Mouse (Mus musculus) liver, embryonic 13.5 days (tissue): ENCODE measurements around the gene Ube2q2. TPM values are rescaled to one million over a fixed set of nuclear protein-coding genes. Genes with fewer than 3 reads are reported as not detected.

Source experiments
- polyA plus RNA-seq: library from polyadenylated mRNA; unstranded; fragments of >200 nt; fragmentation: Nextera tagmentation; extraction: Ambion mirVana; gene quantifications from 2 replicates; pipeline ENCODE4 v1.2.1, GENCODE M21; 2015

Gene Ube2q2
- polyA plus RNA-seq, 1 experiment from 2014 or later: 15.6 TPM

Other genes starting within 250 kb of the Ube2q2 start
- 1.5 and 2.0 TPM in 2 replicates for gene Hykk, start 231.6 kb upstream of the Ube2q2 start, polyA plus RNA-seq
- 203 and 226 TPM in 2 replicates for gene Psma4, start 198.1 kb upstream of the Ube2q2 start, polyA plus RNA-seq
- gene AY074887, start 197.9 kb upstream of the Ube2q2 start, polyA plus RNA-seq: 0.44 and 0.64 TPM in 2 replicates
- gene Chrna5, start 168.0 kb upstream of the Ube2q2 start, polyA plus RNA-seq: 0.03 TPM in 1 of 2 replicates, not detected in the other
- gene Chrna3, start 122.3 kb upstream of the Ube2q2 start, polyA plus RNA-seq: 0.05 TPM in 2 replicates
- 0.03 TPM in 1 of 2 replicates, not detected in the other for gene Chrnb4, start 100.1 kb upstream of the Ube2q2 start, polyA plus RNA-seq
- gene Fbxo22, start 60.1 kb downstream of the Ube2q2 start, polyA plus RNA-seq: 24.6 and 29.0 TPM in 2 replicates
- gene Nrg4, start 178.0 kb downstream of the Ube2q2 start, polyA plus RNA-seq: 0.46 and 0.60 TPM in 2 replicates
- gene Tmem266, start 178.1 kb downstream of the Ube2q2 start, polyA plus RNA-seq: 0.05 TPM in 1 of 2 replicates, not detected in the other